Mouse (Mus musculus) small intestine, adult 2 months (tissue): ENCODE measurements at regions not wholly inside any gene's neighbourhood (a gene's known extent, or its start where the extent isn't known, plus 50 kb on each side); places are given as distances from the start of the nearest gene placed in this dataset.

Source experiments
- H3K27ac ChIP-seq: fragments of 200-500 bp; 2 replicates; pipeline ENCODE4 v1.5.1; 2012; ENCODE audit warnings: low read depth, low read length, control low read depth, inconsistent platforms; ENCODE audit not compliant: insufficient read depth
- H3K27me3 ChIP-seq: fragments of 200-500 bp; 2 replicates; pipeline ENCODE4 v1.6.1; 2012; ENCODE audit warnings: mild to moderate bottlenecking, moderate library complexity, low read length, inconsistent platforms; ENCODE audit not compliant: control insufficient read depth, insufficient read depth
- H3K36me3 ChIP-seq: fragments of 200-500 bp; 2 replicates; pipeline ENCODE4 v1.6.1; 2012; ENCODE audit warnings: mild to moderate bottlenecking, low read length, control low read depth, inconsistent platforms; ENCODE audit not compliant: control insufficient read depth, insufficient read depth
- H3K4me1 ChIP-seq: fragments of 200-500 bp; 2 replicates; pipeline ENCODE4 v1.6.1; 2012; ENCODE audit warnings: low read length, inconsistent platforms, mixed read lengths; ENCODE audit not compliant: control insufficient read depth, insufficient read depth, insufficient read length
- H3K4me3 ChIP-seq: fragments of 200-500 bp; 2 replicates; pipeline ENCODE4 v1.5.1; 2012; ENCODE audit warnings: low read depth, mild to moderate bottlenecking, control low read depth, inconsistent platforms, low read length, moderate library complexity
- CTCF ChIP-seq: fragments of 200-500 bp; IDR thresholded peaks from 2 replicates; pipeline ENCODE4 v1.5.1; 2012; ENCODE audit warnings: low read depth, mild to moderate bottlenecking, control low read depth, inconsistent platforms, low read length, moderate library complexity, mixed read lengths; ENCODE audit not compliant: insufficient replicate concordance, insufficient read length; ENCODE audit errors: extremely low read depth
- POLR2A ChIP-seq: fragments of 200-500 bp; IDR thresholded peaks from 2 replicates; pipeline ENCODE4 v1.6.1; 2012; ENCODE audit warnings: low read depth, mild to moderate bottlenecking, control low read depth, inconsistent platforms, low read length, moderate library complexity
- WGBS: fragments of 180-500 bp; shearing (Covaris S2); methylation state at CpG from one replicate; pipeline ENCODE4 v1.1.7; 2018; 5-methylcytosine and 5-hydroxymethylcytosine counted together

DNA sequence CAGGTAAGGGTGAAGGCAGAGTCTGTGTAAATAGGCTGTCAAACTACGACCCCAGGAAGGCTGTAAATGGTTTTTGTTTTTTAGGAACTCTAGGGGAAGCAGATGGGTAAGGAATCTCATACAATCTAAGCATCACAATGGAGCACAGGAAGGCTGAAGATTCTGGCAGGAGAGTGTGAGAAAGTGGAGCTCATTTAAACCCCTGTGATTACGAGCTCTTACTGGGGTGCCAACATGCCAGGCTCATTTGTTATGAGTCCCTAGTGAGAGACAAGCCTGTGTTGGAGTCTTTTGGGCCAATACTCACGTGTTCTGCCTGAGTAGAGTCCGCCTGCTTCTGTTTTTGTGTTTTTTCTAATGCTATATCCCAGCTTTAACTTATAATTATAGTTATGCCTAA, 169.3 kb upstream of the Ankrd50 start:
- Histone ChIP-seq H3K27me3 (no peaks in the 10 kb centered on the region), H3K36me3 (no peaks in the 10 kb centered on the region), H3K4me3 (no peak overlapping the region), H3K4me1 (no peaks in the 10 kb centered on the region), H3K27ac (no peak overlapping the region)
- 65% methylated on average over 4 of the region's 4 CpGs for WGBS
- TF ChIP-seq CTCF (no peak), POLR2A (no peak)

DNA sequence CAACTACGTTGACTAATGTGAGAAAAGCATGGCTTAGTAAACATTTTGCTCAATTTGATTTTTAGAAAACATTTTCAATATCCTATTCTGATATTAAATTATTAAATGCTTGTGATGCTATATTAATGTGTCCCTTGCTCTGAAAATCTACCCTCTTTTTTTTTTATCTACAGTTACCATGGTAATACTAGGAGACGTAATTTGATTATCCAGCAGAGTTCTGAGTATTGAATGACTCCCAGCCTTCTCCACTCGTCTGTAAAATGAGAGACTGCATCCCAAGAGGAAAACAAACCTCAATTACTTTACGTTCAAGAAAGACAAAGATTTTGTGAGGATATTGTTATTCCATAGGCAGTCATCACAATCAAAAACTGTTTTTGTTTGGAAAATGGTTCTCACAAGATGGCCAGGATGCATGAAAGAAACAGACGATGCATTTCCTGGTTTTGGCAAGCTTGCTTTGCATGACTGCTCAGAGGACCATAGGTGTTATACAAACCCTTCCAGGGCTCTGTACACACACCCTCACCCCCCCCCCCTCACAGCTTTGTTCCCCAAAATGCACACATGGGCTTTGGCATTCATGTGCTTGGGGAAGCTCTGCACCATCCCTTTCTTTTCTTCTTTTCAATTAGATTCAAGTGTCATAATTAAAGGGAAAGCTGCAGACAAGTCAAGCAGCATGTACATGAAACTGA, 168.5 kb upstream of the Ankrd50 start:
- H3K27me3 ChIP-seq: no peaks in the 10 kb centered on the region
- no peak for TF ChIP-seq POLR2A
- TF ChIP-seq CTCF: no peak
- 70% methylated on average over 5 of the region's 5 CpGs for WGBS

DNA sequence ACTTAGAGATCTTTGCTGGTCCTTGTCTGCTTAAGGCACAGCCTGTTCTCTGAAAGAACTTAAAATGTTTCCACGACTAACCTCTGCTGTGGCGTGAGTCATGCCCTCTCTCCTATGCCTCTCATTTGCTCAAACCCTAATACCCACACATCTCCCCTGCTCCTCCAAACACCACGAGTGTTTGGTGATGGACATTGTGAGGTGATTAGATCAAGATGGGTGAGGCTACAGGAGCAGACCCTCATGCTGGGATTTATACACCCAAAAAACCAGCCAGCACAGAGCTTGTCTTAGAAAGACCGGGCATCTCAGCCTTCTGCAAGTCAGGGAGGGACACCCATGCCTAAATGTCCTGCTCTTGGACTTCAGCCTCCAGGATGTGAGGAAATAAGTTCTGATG, 165.5 kb upstream of the Ankrd50 start:
- Histone ChIP-seq H3K27ac (no peak overlapping the region), H3K27me3 (no peaks in the 10 kb centered on the region), H3K4me1 (no peaks in the 10 kb centered on the region), H3K4me3 (no peak overlapping the region), H3K36me3 (no peaks in the 10 kb centered on the region)
- WGBS: 68% methylated on average over 4 of the region's 4 CpGs
- TF ChIP-seq CTCF (no peak), POLR2A (no peak)

More for the DNA sequence above, 168.5 kb upstream of the Ankrd50 start:
- Histone ChIP-seq H3K4me3 (no peak overlapping the region), H3K36me3 (no peaks in the 10 kb centered on the region), H3K4me1 (no peaks in the 10 kb centered on the region), H3K27ac (no peak overlapping the region)

DNA sequence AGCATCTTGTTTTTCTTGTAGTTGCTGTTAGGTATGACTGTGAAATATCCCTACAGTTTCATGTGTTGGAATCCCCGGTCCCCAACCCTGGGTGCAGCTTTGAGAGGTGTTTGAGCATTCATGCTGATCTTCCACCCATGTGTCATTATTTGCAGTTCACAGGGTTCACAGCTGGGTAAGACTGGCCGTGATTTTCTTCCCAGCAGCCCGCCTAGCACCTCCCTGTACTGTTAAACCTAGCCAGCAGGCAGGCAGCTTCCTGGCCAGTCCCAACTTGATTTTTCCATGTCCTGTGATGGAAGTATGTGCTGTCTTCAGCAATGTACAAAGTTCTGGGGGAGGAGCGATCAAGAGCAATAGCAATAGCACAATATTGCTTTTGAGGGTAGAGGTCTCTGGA, 164.0 kb upstream of the Ankrd50 start:
- no peak for TF ChIP-seq CTCF
- no peak for TF ChIP-seq POLR2A
- WGBS: 52% methylated on average over 4 of the region's 4 CpGs
- no peaks in the 10 kb centered on the region for H3K4me1 ChIP-seq

DNA sequence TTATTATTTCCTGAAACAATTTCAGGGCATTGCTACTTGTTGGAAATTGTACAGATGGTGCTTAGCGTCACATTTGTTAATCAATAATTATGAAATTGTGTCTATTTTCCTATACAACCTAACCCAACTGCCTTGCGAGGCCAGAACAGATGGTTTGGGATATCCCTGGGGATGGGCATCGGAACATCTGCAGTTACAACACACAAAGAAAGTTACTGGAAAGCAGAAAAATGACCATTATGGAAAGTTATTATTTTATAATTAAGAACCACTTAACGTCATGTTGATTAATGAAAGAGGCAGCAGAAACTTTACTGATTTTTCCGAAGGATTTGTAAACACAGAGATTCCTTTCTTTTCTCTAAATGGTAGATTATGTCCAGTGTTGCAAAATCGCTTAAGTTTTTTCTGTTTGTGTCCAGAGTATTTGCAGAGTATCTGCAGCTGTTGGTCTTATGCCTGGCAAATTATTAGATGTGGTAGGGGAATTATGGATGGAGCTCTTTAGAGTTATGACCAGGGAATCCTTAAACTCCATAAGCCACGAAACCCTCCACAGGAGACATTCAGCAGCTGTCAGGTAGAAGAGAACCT, 163.2 kb upstream of the Ankrd50 start:
- WGBS: 68% methylated on average over 7 of the region's 7 CpGs
- no peak overlapping the region for H3K4me3 ChIP-seq
- no peak for TF ChIP-seq CTCF
- TF ChIP-seq POLR2A: no peak

More for the DNA sequence above, 164.0 kb upstream of the Ankrd50 start:
- no peaks in the 10 kb centered on the region for H3K36me3 ChIP-seq
- no peak overlapping the region for H3K4me3 ChIP-seq
- H3K27ac ChIP-seq: no peak overlapping the region
- H3K27me3 ChIP-seq: no peaks in the 10 kb centered on the region

DNA sequence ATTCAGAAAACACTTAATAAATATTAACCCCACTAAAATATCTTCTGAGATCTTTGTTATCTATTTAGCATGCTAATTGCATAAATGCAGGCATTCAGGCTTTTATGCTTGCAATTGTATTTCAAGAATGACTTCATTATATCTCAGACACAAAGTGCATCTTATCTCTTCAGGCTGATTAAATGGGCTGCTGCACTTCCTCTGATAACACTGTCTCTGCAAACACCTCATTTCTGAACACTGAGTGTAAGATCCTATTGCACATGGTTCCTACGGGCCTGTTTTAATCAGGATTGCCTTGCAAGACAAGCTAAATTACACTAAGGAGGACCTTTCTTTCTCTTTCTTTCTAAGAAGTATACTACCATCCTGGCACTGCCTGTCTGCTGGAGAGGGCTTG, 157.1 kb upstream of the Ankrd50 start:
- Histone ChIP-seq H3K4me3 (no peak overlapping the region), H3K36me3 (no peaks in the 10 kb centered on the region), H3K27ac (no peak overlapping the region), H3K27me3 (no peaks in the 10 kb centered on the region), H3K4me1 (no peaks in the 10 kb centered on the region)
- WGBS: 27% methylated on average over 1 of the region's 1 CpGs
- TF ChIP-seq POLR2A: no peak
- TF ChIP-seq CTCF: no peak

More for the DNA sequence above, 163.2 kb upstream of the Ankrd50 start:
- Histone ChIP-seq H3K36me3 (no peaks in the 10 kb centered on the region), H3K27ac (no peak overlapping the region), H3K4me1 (no peaks in the 10 kb centered on the region), H3K27me3 (no peaks in the 10 kb centered on the region)

DNA sequence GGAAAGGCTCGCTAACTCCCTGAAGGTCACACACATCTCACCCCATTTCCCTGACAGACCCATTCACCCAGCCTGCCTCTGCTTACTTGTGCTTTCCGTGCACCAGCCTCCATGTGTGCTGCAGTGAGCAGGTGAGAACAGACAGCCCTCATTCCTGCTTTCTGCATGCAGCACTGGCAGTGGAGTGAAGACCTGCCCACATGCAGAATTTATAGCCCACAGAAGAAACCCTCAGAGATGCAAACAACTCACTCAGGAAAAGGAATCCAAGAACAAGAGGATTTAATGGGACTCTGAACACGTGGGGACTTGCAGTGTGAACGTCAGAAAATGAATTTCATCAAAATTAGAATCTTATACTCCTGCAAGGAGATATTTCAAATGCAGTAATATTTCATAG, 152.2 kb upstream of the Ankrd50 start:
- no peak for TF ChIP-seq CTCF
- no peak for TF ChIP-seq POLR2A
- H3K36me3 ChIP-seq: no peaks in the 10 kb centered on the region

More for the DNA sequence above, 152.2 kb upstream of the Ankrd50 start:
- H3K4me3 ChIP-seq: no peak overlapping the region
- 70% methylated on average over 4 of the region's 4 CpGs for WGBS
- no peak overlapping the region for H3K27ac ChIP-seq
- H3K27me3 ChIP-seq: no peaks in the 10 kb centered on the region
- H3K4me1 ChIP-seq: no peaks in the 10 kb centered on the region
